Mouse (Mus musculus) lung, adult 2 months (tissue): ENCODE measurements around the gene Psmb9.

Source experiments
- CTCF ChIP-seq: fragments of 200-500 bp; IDR thresholded peaks from 2 replicates; pipeline ENCODE4 v1.5.1; 2011; ENCODE audit warnings: mild to moderate bottlenecking, low read length, control low read depth; ENCODE audit not compliant: insufficient read depth
- POLR2A ChIP-seq: fragments of 200-500 bp; IDR thresholded peaks from 2 replicates; pipeline ENCODE4 v1.6.1; 2011; ENCODE audit warnings: low read depth, mild to moderate bottlenecking, control low read depth, low read length, borderline replicate concordance; ENCODE audit errors: extremely low read depth

GRCm38 (mm10) chr17:34133289-34133688 is 54.3 kb downstream of the Psmb9 start:
- no peak for TF ChIP-seq CTCF
- no peak for TF ChIP-seq POLR2A
